Mouse (Mus musculus): ENCODE results near the gene Smug1. TPM values are rescaled to one million over a fixed set of nuclear protein-coding genes. Genes with fewer than 3 reads are reported as not detected.
A peak's percentile ranks its signal among the peaks of the same experiment; 100 is the strongest.

Gene Smug1
- polyA plus RNA-seq, 2 experiments = 3.8 to 4.4 TPM

- Histone ChIP-seq H3K27me3 (ENCODE audit: control insufficient read depth, insufficient read depth, low read length) (peaks cover 84% of the 10 kb centered on the region), H3K9me3 (ENCODE audit: control insufficient read depth, low read length) (no peaks in the 10 kb centered on the region), H3K36me3 (replicated peaks; ENCODE audit: control insufficient read depth, insufficient read depth, low read depth) (no peaks in the 10 kb centered on the region), H3K4me3 (ENCODE audit: insufficient read depth in 1 of 2, low read depth in 2 of 2, low read length in 2 of 2) (no peak overlapping the region), H3K9ac (replicated peaks) (no peak overlapping the region), H3K4me1 (replicated peaks; ENCODE audit: control insufficient read depth in 2 of 2, insufficient read depth in 2 of 2, low read length in 1 of 2) (peaks cover 0 to under 1% of the 10 kb centered on the region in 2 experiments; a peak in 2 of 4 replicates), H3K4me2 (ENCODE audit: low read depth) (no peak overlapping the region), H3K27ac (no peak overlapping the region)
- WGBS (ENCODE audit: insufficient replicate concordance) = 8% methylated on average over 15 of the region's 16 CpGs
- DNase-seq (ENCODE audit: low read depth in 3 of 3, low spot score in 3 of 3) (no peak), ATAC-seq (ENCODE audit: insufficient read depth) (no peak)
- TF ChIP-seq EP300 (IDR thresholded peaks at IDR 0.05; ENCODE audit: low read depth) (no peak), CTCF (IDR thresholded peaks at IDR 0.05; ENCODE audit: low read depth) (no peak)
Measured at GRCm38 (mm10) chr15:103170316-103170679, 3.4 kb upstream of the Smug1 start.

GRCm38 (mm10) chr15:103169612-103170315, 2.9 kb upstream of the Smug1 start:
- H3K4me1 ChIP-seq (replicated peaks; ENCODE audit: control insufficient read depth in 2 of 2, insufficient read depth in 2 of 2, low read length in 1 of 2) = peaks cover 0 to 5% of the 10 kb centered on the region in 2 experiments; a peak in 2 of 4 replicates
- no peak overlapping the region; a peak in 1 of 4 replicates for H3K4me3 ChIP-seq (ENCODE audit: insufficient read depth in 1 of 2, low read depth in 2 of 2, low read length in 2 of 2)
- DNase-seq (ENCODE audit: low read depth in 3 of 3, low spot score in 3 of 3) (no peak), ATAC-seq (ENCODE audit: insufficient read depth) (no peak)
- peak overlapping the region; percentile 66; the same call in 1 of the 2 replicates for H3K4me2 ChIP-seq (ENCODE audit: low read depth)
- H3K27ac ChIP-seq = no peak overlapping the region
- H3K9ac ChIP-seq (replicated peaks) = no peak overlapping the region
- peaks cover 81% of the 10 kb centered on the region for H3K27me3 ChIP-seq (ENCODE audit: control insufficient read depth, insufficient read depth, low read length)
- TF ChIP-seq EP300 (IDR thresholded peaks at IDR 0.05; ENCODE audit: low read depth) (no peak), CTCF (IDR thresholded peaks at IDR 0.05; ENCODE audit: low read depth) (no peak)
- no peaks in the 10 kb centered on the region for H3K9me3 ChIP-seq (ENCODE audit: control insufficient read depth, low read length)
- no peaks in the 10 kb centered on the region for H3K36me3 ChIP-seq (replicated peaks; ENCODE audit: control insufficient read depth, insufficient read depth, low read depth)
- 3% methylated on average over 26 of the region's 26 CpGs for WGBS (ENCODE audit: insufficient replicate concordance)

- ATAC-seq (ENCODE audit: insufficient read depth) = no peak
- TF ChIP-seq EP300 (IDR thresholded peaks at IDR 0.05; ENCODE audit: low read depth) (no peak), CTCF (IDR thresholded peaks at IDR 0.05; ENCODE audit: low read depth) (no peak)
- peak overlapping the region; percentile 31 to 49 for H3K4me3 ChIP-seq (ENCODE audit: insufficient read depth in 1 of 2, low read depth in 2 of 2, low read length in 2 of 2)
- H3K27me3 ChIP-seq (ENCODE audit: control insufficient read depth, insufficient read depth, low read length) = peaks cover 74% of the 10 kb centered on the region
- peak overlapping the region; percentile 66 for H3K4me2 ChIP-seq (ENCODE audit: low read depth)
- H3K27ac ChIP-seq = no peak overlapping the region
- H3K4me1 ChIP-seq (replicated peaks; ENCODE audit: control insufficient read depth in 2 of 2, insufficient read depth in 2 of 2, low read length in 1 of 2) = peaks cover 0 to 9% of the 10 kb centered on the region in 2 experiments; a peak in 2 of 4 replicates
- no peaks in the 10 kb centered on the region for H3K9me3 ChIP-seq (ENCODE audit: control insufficient read depth, low read length)
- WGBS (ENCODE audit: insufficient replicate concordance) = 1% methylated on average over 63 of the region's 63 CpGs
- H3K36me3 ChIP-seq (replicated peaks; ENCODE audit: control insufficient read depth, insufficient read depth, low read depth) = no peaks in the 10 kb centered on the region
- no peak overlapping the region for H3K9ac ChIP-seq (replicated peaks)
- no peak for DNase-seq (ENCODE audit: low read depth in 3 of 3, low spot score in 3 of 3)
Measured at GRCm38 (mm10) chr15:103168801-103169611, 2.1 kb upstream of the Smug1 start.

GRCm38 (mm10) chr15:103167786-103168185, 894 bp upstream of the Smug1 start:
- Histone ChIP-seq H3K36me3 (replicated peaks; ENCODE audit: control insufficient read depth, insufficient read depth, low read depth) (no peaks in the 10 kb centered on the region), H3K4me2 (ENCODE audit: low read depth) (no peak overlapping the region), H3K4me3 (ENCODE audit: insufficient read depth in 1 of 2, low read depth in 2 of 2, low read length in 2 of 2) (no peak overlapping the region), H3K4me1 (replicated peaks; ENCODE audit: control insufficient read depth in 2 of 2, insufficient read depth in 2 of 2, low read length in 1 of 2) (peaks cover 0 to 15% of the 10 kb centered on the region in 2 experiments; a peak in 3 of 4 replicates), H3K27me3 (ENCODE audit: control insufficient read depth, insufficient read depth, low read length) (peaks cover 62% of the 10 kb centered on the region), H3K27ac (no peak overlapping the region), H3K9ac (replicated peaks) (no peak overlapping the region), H3K9me3 (ENCODE audit: control insufficient read depth, low read length) (no peaks in the 10 kb centered on the region)
- 27% methylated on average over 3 of the region's 3 CpGs for WGBS (ENCODE audit: insufficient replicate concordance)
- TF ChIP-seq EP300 (IDR thresholded peaks at IDR 0.05; ENCODE audit: low read depth) = no peak
- no peak for TF ChIP-seq CTCF (IDR thresholded peaks at IDR 0.05; ENCODE audit: low read depth)
- DNase-seq (ENCODE audit: low read depth in 3 of 3, low spot score in 3 of 3) (no peak), ATAC-seq (ENCODE audit: insufficient read depth) (no peak)

GRCm38 (mm10) chr15:103165924-103166323, 968 bp downstream of the Smug1 start:
- no peaks in the 10 kb centered on the region for H3K36me3 ChIP-seq (replicated peaks; ENCODE audit: control insufficient read depth, insufficient read depth, low read depth)
- no peak overlapping the region for H3K27ac ChIP-seq
- H3K9me3 ChIP-seq (ENCODE audit: control insufficient read depth, low read length) = no peaks in the 10 kb centered on the region
- peaks cover 43% of the 10 kb centered on the region for H3K27me3 ChIP-seq (ENCODE audit: control insufficient read depth, insufficient read depth, low read length)
- H3K4me3 ChIP-seq (ENCODE audit: insufficient read depth in 1 of 2, low read depth in 2 of 2, low read length in 2 of 2) = no peak overlapping the region
- TF ChIP-seq EP300 (IDR thresholded peaks at IDR 0.05; ENCODE audit: low read depth) = no peak
- no peak for TF ChIP-seq CTCF (IDR thresholded peaks at IDR 0.05; ENCODE audit: low read depth)
- peaks cover 2 to 16% of the 10 kb centered on the region in 2 experiments; a peak in 3 of 4 replicates for H3K4me1 ChIP-seq (replicated peaks; ENCODE audit: control insufficient read depth in 2 of 2, insufficient read depth in 2 of 2, low read length in 1 of 2)
- H3K9ac ChIP-seq (replicated peaks) = no peak overlapping the region
- 43% methylated on average over 5 of the region's 5 CpGs for WGBS (ENCODE audit: insufficient replicate concordance)
- H3K4me2 ChIP-seq (ENCODE audit: low read depth) = no peak overlapping the region
- ATAC-seq (ENCODE audit: insufficient read depth) (no peak), DNase-seq (ENCODE audit: low read depth in 3 of 3, low spot score in 3 of 3) (no peak)
